Mouse (Mus musculus) intestine, embryonic 15.5 days (tissue): Measurements from ENCODE around the gene Arg2. TPM values are rescaled to one million over a fixed set of nuclear protein-coding genes. Genes with fewer than 3 reads are reported as not detected.

Experiments
- polyA plus RNA-seq: library from polyadenylated mRNA; unstranded; fragments of >200 nt; fragmentation: Nextera tagmentation; extraction: Ambion mirVana; gene quantifications from 2 replicates; pipeline ENCODE4 v1.2.1, GENCODE M21; 2015

Gene Arg2
- polyA plus RNA-seq, 1 experiment from 2014 or later: 0.55 TPM

Other genes with a start within 250 kb of the Arg2 start
- 24.3 and 24.9 TPM in 2 replicates for gene Plek2, start 223.8 kb upstream of the Arg2 start, polyA plus RNA-seq
- 5.0 and 5.2 TPM in 2 replicates for gene Tmem229b, start 123.2 kb upstream of the Arg2 start, polyA plus RNA-seq
- gene Plekhh1, start 101.6 kb upstream of the Arg2 start, polyA plus RNA-seq: 6.8 and 7.3 TPM in 2 replicates
- 25.4 and 26.0 TPM in 2 replicates for gene Pigh, start 41.1 kb upstream of the Arg2 start, polyA plus RNA-seq
- 106 and 111 TPM in 2 replicates for gene Vti1b, start 41.9 kb downstream of the Arg2 start, polyA plus RNA-seq
- gene Rdh11, start 61.5 kb downstream of the Arg2 start, polyA plus RNA-seq: 34.7 and 38.9 TPM in 2 replicates
- 1.3 and 1.4 TPM in 2 replicates for gene Rdh12, start 78.1 kb downstream of the Arg2 start, polyA plus RNA-seq
- 11.6 and 13.7 TPM in 2 replicates for gene Zfyve26, start 165.5 kb downstream of the Arg2 start, polyA plus RNA-seq
- gene Rad51b, start 166.5 kb downstream of the Arg2 start, polyA plus RNA-seq: 7.8 and 8.4 TPM in 2 replicates